Mouse (Mus musculus) ovary, postnatal 10 days (tissue): Measurements from ENCODE around the gene Dbt.
A peak's percentile ranks its signal among the peaks of the same experiment; 100 is the strongest.
"Not testable (repeated sequence)": the region's sequence is repeated elsewhere in the genome, so short reads cannot be mapped to it uniquely, and the experiment has no call there.

Experiments
- DNase-seq: peaks from one replicate; pipeline ENCODE4 v3.0.0; 2022; ENCODE audit warnings: low spot score

Dbt gene

GRCm38 (mm10) chr3:116542070-116542469, 29.2 kb downstream of the Dbt start:
- DNase-seq: no peak

GRCm38 (mm10) chr3:116542532-116542931, 29.7 kb downstream of the Dbt start:
- no peak for DNase-seq

DNA sequence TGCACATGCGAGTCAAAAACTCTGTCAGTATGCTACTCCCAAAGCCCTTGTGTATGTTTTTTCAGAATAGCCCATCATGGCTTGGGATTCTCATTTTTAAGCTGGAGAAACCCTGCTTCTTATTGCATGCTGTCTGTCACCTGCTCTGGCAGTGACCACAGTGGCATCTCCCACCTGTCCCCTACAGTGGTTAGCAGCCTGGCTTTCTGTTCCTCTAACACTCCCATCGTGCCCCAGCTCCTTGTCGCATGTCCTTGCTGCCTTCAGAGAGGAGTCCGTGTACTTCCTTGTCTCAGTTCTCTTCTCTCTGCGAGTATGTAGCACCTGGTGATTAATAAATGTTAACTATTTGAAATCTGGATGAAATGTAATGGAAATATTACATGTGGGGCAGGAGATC, 34.6 kb downstream of the Dbt start:
- no peak for DNase-seq

GRCm38 (mm10) chr3:116551362-116551761, 38.5 kb downstream of the Dbt start:
- no peak for DNase-seq

- not testable (repeated sequence) for DNase-seq
Observed at GRCm38 (mm10) chr3:116561315-116561714, 48.4 kb downstream of the Dbt start.

GRCm38 (mm10) chr3:116562408-116563094, 49.7 kb downstream of the Dbt start, which contains the start of gene Lrrc39:
TSS of gene Lrrc39 (plus strand) at chr3:116562973.
- DNase-seq: no peak

DNA sequence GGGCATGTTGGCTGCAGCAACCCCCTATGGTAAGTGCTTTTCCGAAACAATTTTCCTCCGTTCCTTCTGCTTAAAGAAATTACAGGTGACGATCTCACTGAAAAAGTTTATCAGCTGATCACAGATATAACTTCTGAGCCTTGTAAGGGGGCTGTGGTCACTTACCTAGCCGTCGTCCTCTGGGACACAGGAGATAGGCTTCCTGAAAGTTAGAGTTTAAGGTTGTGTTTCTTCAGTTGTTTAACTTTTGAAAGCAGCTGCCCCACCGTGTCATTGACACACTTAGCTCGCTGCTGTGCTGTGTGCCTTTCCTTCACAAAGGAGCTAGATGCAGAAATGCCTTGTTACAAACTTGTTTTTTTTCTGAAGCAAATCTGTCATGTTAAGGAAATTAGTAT, 50.2 kb downstream of the Dbt start:
- DNase-seq: no peak

GRCm38 (mm10) chr3:116570628-116571027, 57.8 kb downstream of the Dbt start:
- no peak for DNase-seq

- no peak for DNase-seq
Observed at GRCm38 (mm10) chr3:116577286-116577685, 64.4 kb downstream of the Dbt start.

DNA sequence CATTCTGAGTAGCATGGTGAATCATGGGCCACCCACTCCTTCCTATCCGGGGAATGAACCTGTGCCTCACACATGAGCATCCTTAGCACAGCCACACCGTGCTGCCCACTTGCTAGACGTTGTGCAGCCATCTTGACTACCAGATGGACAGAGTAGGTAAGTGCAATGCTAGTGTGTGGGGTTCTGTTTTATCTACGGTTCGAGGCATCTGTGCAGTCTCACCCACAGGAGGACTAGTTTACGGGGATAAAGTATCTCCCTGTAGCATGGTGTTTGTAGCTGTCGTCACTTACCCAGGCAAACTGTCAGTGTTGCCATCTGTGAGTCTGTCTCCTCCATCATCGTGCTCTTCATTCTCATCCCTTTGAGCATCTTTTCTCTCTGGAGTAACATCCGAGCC, 69.3 kb downstream of the Dbt start:
- DNase-seq: no peak

GRCm38 (mm10) chr3:116594076-116594727, 81.3 kb downstream of the Dbt start:
- no peak for DNase-seq

GRCm38 (mm10) chr3:116594728-116595602, 82.1 kb downstream of the Dbt start, which contains the start of gene Sass6:
TSS of gene Sass6 (plus strand) at chr3:116594982.
- peak; percentile 98 for DNase-seq

DNA sequence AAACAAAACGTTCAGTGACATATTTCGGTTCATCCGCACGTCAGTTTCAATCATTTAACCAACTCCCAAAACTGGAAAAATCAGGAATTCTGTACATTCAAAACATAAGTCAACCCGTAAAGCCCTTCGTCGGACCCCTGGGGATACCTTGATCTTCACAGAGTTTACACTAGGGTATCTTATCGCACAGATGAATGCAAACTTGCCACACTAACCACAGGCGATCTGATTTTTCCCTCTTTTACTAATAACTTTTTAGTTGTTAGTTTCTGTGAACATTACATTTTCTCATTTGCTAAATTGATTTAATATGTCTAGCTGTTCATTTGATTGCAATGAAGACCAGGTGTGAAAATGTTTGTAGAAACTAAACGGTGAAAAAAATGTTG, 82.7 kb downstream of the Dbt start:
- no peak for DNase-seq
